Mouse (Mus musculus) intestine, embryonic 15.5 days (tissue): ENCODE measurements at regions not wholly inside any gene's neighbourhood (a gene's known extent, or its start where the extent isn't known, plus 50 kb on each side); places are given as distances from the start of the nearest gene placed in this dataset.
"Not testable (repeated sequence)": the region's sequence is repeated elsewhere in the genome, so short reads cannot be mapped to it uniquely, and the experiment has no call there.

Experiments used
- ATAC-seq: fragments of 200-750 bp; cut with Nextera tagmentation; 2 replicates; pipeline ENCODE4 v1.8.0; 2017; ENCODE audit warnings: moderate TSS enrichment, moderate library complexity
- H3K27ac ChIP-seq: fragments of 300-500 bp; sonication (generic); 2 replicates; pipeline ENCODE4 v1.5.1; 2015; ENCODE audit warnings: mild to moderate bottlenecking, inconsistent platforms
- H3K27me3 ChIP-seq: fragments of 300-500 bp; sonication (generic); replicated peaks from 2 replicates; pipeline ENCODE4 v1.6.1; 2015; ENCODE audit warnings: inconsistent platforms
- H3K36me3 ChIP-seq: fragments of 300-500 bp; sonication (generic); 2 replicates; pipeline ENCODE4 v1.6.1; 2015; ENCODE audit warnings: inconsistent platforms
- H3K4me1 ChIP-seq: fragments of 300-500 bp; sonication (generic); replicated peaks from 2 replicates; pipeline ENCODE4 v1.6.1; 2015; ENCODE audit warnings: inconsistent platforms
- H3K4me2 ChIP-seq: fragments of 300-500 bp; sonication (generic); replicated peaks from 2 replicates; pipeline ENCODE4 v1.6.1; 2015; ENCODE audit warnings: mild to moderate bottlenecking, inconsistent platforms
- H3K4me3 ChIP-seq: fragments of 300-500 bp; sonication (generic); replicated peaks from 2 replicates; pipeline ENCODE4 v1.5.1; 2015; ENCODE audit warnings: inconsistent platforms
- H3K9ac ChIP-seq: fragments of 300-500 bp; sonication (generic); 2 replicates; pipeline ENCODE4 v1.6.1; 2015; ENCODE audit warnings: inconsistent platforms
- H3K9me3 ChIP-seq: fragments of 300-500 bp; sonication (generic); 2 replicates; pipeline ENCODE4 v1.6.1; 2016; ENCODE audit warnings: inconsistent platforms
- WGBS: fragments of 180-500 bp; shearing (Covaris S2); methylation state at CpG from one replicate; pipeline ENCODE4 v1.1.7; 2015; 5-methylcytosine and 5-hydroxymethylcytosine counted together

- Histone ChIP-seq H3K27ac (no peak overlapping the region), H3K4me2 (no peak overlapping the region)
Measured at GRCm38 (mm10) chr14:61736384-61737322, 129.4 kb downstream of the Kcnrg start.

GRCm38 (mm10) chr14:61737504-61738040 is 130.3 kb downstream of the Kcnrg start:
- H3K27ac ChIP-seq: no peak overlapping the region
- no peak for ATAC-seq
- H3K4me1 ChIP-seq: no peaks in the 10 kb centered on the region
- WGBS: 70% methylated on average over 6 of the region's 6 CpGs
- no peaks in the 10 kb centered on the region for H3K27me3 ChIP-seq
- H3K4me3 ChIP-seq: no peak overlapping the region
- H3K9ac ChIP-seq: no peak overlapping the region
- H3K4me2 ChIP-seq: no peak overlapping the region
- H3K9me3 ChIP-seq: no peaks in the 10 kb centered on the region
- H3K36me3 ChIP-seq: no peaks in the 10 kb centered on the region

More at GRCm38 (mm10) chr14:61736384-61737322, 129.4 kb downstream of the Kcnrg start:
- no peak for ATAC-seq
- H3K4me3 ChIP-seq: no peak overlapping the region
- 51% methylated on average over 16 of the region's 16 CpGs for WGBS
- H3K9me3 ChIP-seq: no peaks in the 10 kb centered on the region
- no peaks in the 10 kb centered on the region for H3K27me3 ChIP-seq
- H3K9ac ChIP-seq: no peak overlapping the region
- H3K4me1 ChIP-seq: no peaks in the 10 kb centered on the region
- no peaks in the 10 kb centered on the region for H3K36me3 ChIP-seq

- H3K4me3 ChIP-seq: no peak overlapping the region
- H3K9ac ChIP-seq: no peak overlapping the region
- no peak overlapping the region for H3K27ac ChIP-seq
- WGBS: 90% methylated on average over 1 of the region's 1 CpGs
- H3K4me2 ChIP-seq: no peak overlapping the region
- ATAC-seq: no peak
- H3K27me3 ChIP-seq: no peaks in the 10 kb centered on the region
- no peaks in the 10 kb centered on the region for H3K9me3 ChIP-seq
- no peaks in the 10 kb centered on the region for H3K4me1 ChIP-seq
- H3K36me3 ChIP-seq: no peaks in the 10 kb centered on the region
Measured at GRCm38 (mm10) chr14:61739453-61739852, 132.2 kb downstream of the Kcnrg start.

- Histone ChIP-seq H3K4me1 (no peaks in the 10 kb centered on the region), H3K4me3 (no peak overlapping the region), H3K27me3 (no peaks in the 10 kb centered on the region), H3K9me3 (no peaks in the 10 kb centered on the region), H3K27ac (no peak overlapping the region), H3K4me2 (no peak overlapping the region), H3K36me3 (no peaks in the 10 kb centered on the region), H3K9ac (no peak overlapping the region)
- WGBS: 43% methylated on average over 4 of the region's 4 CpGs
- no peak for ATAC-seq
Measured at GRCm38 (mm10) chr14:61743855-61744408, 136.7 kb downstream of the Kcnrg start.

GRCm38 (mm10) chr14:61753421-61753820 is 146.2 kb downstream of the Kcnrg start:
- H3K4me3 ChIP-seq: no peak overlapping the region
- H3K9me3 ChIP-seq: no peaks in the 10 kb centered on the region
- H3K4me2 ChIP-seq: no peak overlapping the region
- 83% methylated on average over 3 of the region's 3 CpGs for WGBS
- H3K36me3 ChIP-seq: no peaks in the 10 kb centered on the region
- no peaks in the 10 kb centered on the region for H3K4me1 ChIP-seq
- H3K9ac ChIP-seq: no peak overlapping the region
- no peak overlapping the region for H3K27ac ChIP-seq
- no peaks in the 10 kb centered on the region for H3K27me3 ChIP-seq
- no peak for ATAC-seq

GRCm38 (mm10) chr14:61756651-61757050 is 149.4 kb downstream of the Kcnrg start:
- no peaks in the 10 kb centered on the region for H3K36me3 ChIP-seq
- no peak overlapping the region for H3K4me3 ChIP-seq
- 20% methylated on average over 1 of the region's 1 CpGs for WGBS
- H3K27me3 ChIP-seq: no peaks in the 10 kb centered on the region
- H3K9me3 ChIP-seq: no peaks in the 10 kb centered on the region
- ATAC-seq: no peak
- H3K4me1 ChIP-seq: no peaks in the 10 kb centered on the region
- H3K4me2 ChIP-seq: peak overlapping the region; percentile 57
- H3K27ac ChIP-seq: 0 out of 2 replicates have a peak overlapping the region, but pooled peaks have one; percentile 1
- H3K9ac ChIP-seq: no peak overlapping the region

- Histone ChIP-seq H3K9ac (no peak overlapping the region), H3K4me3 (no peak overlapping the region), H3K36me3 (no peaks in the 10 kb centered on the region), H3K27ac (0 out of 2 replicates have a peak overlapping the region, but pooled peaks have one; percentile 1), H3K4me1 (no peaks in the 10 kb centered on the region), H3K9me3 (no peaks in the 10 kb centered on the region), H3K4me2 (peak overlapping the region; percentile 57), H3K27me3 (no peaks in the 10 kb centered on the region)
- WGBS: 8% methylated on average over 14 of the region's 15 CpGs
- ATAC-seq: peak; percentile 78
Measured at GRCm38 (mm10) chr14:61757086-61757822, 150.0 kb downstream of the Kcnrg start.

GRCm38 (mm10) chr14:61757823-61758175 is 150.5 kb downstream of the Kcnrg start:
- Histone ChIP-seq H3K4me2 (peak overlapping the region; percentile 57), H3K4me1 (no peaks in the 10 kb centered on the region), H3K36me3 (no peaks in the 10 kb centered on the region), H3K27me3 (no peaks in the 10 kb centered on the region), H3K9ac (no peak overlapping the region), H3K9me3 (no peaks in the 10 kb centered on the region), H3K4me3 (no peak overlapping the region), H3K27ac (no peak overlapping the region)
- 28% methylated on average over 7 of the region's 7 CpGs for WGBS
- no peak for ATAC-seq

GRCm38 (mm10) chr14:61758586-61758985 is 151.3 kb downstream of the Kcnrg start:
- H3K36me3 ChIP-seq: no peaks in the 10 kb centered on the region
- no peaks in the 10 kb centered on the region for H3K9me3 ChIP-seq
- H3K4me2 ChIP-seq: no peak overlapping the region
- 89% methylated on average over 5 of the region's 5 CpGs for WGBS
- H3K9ac ChIP-seq: no peak overlapping the region
- H3K27me3 ChIP-seq: no peaks in the 10 kb centered on the region
- H3K4me1 ChIP-seq: no peaks in the 10 kb centered on the region
- ATAC-seq: no peak
- H3K4me3 ChIP-seq: no peak overlapping the region
- H3K27ac ChIP-seq: no peak overlapping the region

- H3K27me3 ChIP-seq, H3K36me3 ChIP-seq, ATAC-seq, H3K27ac ChIP-seq, H3K4me3 ChIP-seq, H3K9me3 ChIP-seq, H3K9ac ChIP-seq, H3K4me1 ChIP-seq, H3K4me2 ChIP-seq: not testable (repeated sequence)
- WGBS: 71% methylated on average over 12 of the region's 12 CpGs
Measured at GRCm38 (mm10) chr14:61760176-61760575, 152.9 kb downstream of the Kcnrg start.

GRCm38 (mm10) chr14:61762076-61762475 is 154.8 kb downstream of the Kcnrg start:
- Histone ChIP-seq H3K4me2 (no peak overlapping the region), H3K9ac (no peak overlapping the region), H3K9me3 (no peaks in the 10 kb centered on the region), H3K27me3 (no peaks in the 10 kb centered on the region), H3K27ac (no peak overlapping the region), H3K4me3 (no peak overlapping the region), H3K36me3 (no peaks in the 10 kb centered on the region), H3K4me1 (no peaks in the 10 kb centered on the region)
- no peak for ATAC-seq
- WGBS: 89% methylated on average over 5 of the region's 5 CpGs

GRCm38 (mm10) chr14:61769881-61770280 is 162.6 kb downstream of the Kcnrg start:
- no peak overlapping the region for H3K27ac ChIP-seq
- no peak for ATAC-seq

More at GRCm38 (mm10) chr14:61769881-61770280, 162.6 kb downstream of the Kcnrg start:
- Histone ChIP-seq H3K36me3 (no peaks in the 10 kb centered on the region), H3K27me3 (no peaks in the 10 kb centered on the region), H3K4me2 (no peak overlapping the region), H3K9me3 (no peaks in the 10 kb centered on the region), H3K4me3 (no peak overlapping the region), H3K4me1 (no peaks in the 10 kb centered on the region), H3K9ac (no peak overlapping the region)
- 76% methylated on average over 5 of the region's 5 CpGs for WGBS
